Mouse (Mus musculus): ENCODE results near the gene Svep1. TPM values are rescaled to one million over a fixed set of nuclear protein-coding genes. Genes with fewer than 3 reads are reported as not detected.

Gene Svep1
- 0.46 and 0.92 TPM in 2 replicates for polyA plus RNA-seq (2014; fragmentation: Nextera tagmentation; extraction: Ambion mirVana)

GRCm38 (mm10) chr4:58206115-58206945, at the start of gene Svep1:
TSS of gene Svep1 (minus strand) at chr4:58206859.
- no peaks in the 10 kb centered on the region for H3K9me3 ChIP-seq (ENCODE audit: control insufficient read depth, low read length)
- WGBS, result under 1% methylated on average over 47 of the region's 47 CpGs
- peak; percentile 10 for DNase-seq

GRCm38 (mm10) chr4:58253410-58253809, 46.8 kb upstream of the Svep1 start:
- H3K4me1 ChIP-seq (ENCODE audit: control insufficient read depth, insufficient read depth, low read length), result no peaks in the 10 kb centered on the region
- ATAC-seq (ENCODE audit: low FRiP score, low TSS enrichment) (no peak), DNase-seq (peak; percentile 89)
- no peak overlapping the region for H3K4me3 ChIP-seq (replicated peaks; ENCODE audit: low read depth, low read length)
- H3K27ac ChIP-seq (replicated peaks; ENCODE audit: low read depth, low read length), result no peak overlapping the region
- H3K9me3 ChIP-seq (ENCODE audit: control insufficient read depth, low read length), result no peaks in the 10 kb centered on the region
- no peak overlapping the region for H3K9ac ChIP-seq (replicated peaks; ENCODE audit: low read length)
- no peaks in the 10 kb centered on the region for H3K36me3 ChIP-seq (ENCODE audit: control insufficient read depth, insufficient read depth, low read length)
- no peak overlapping the region for H3K4me2 ChIP-seq (ENCODE audit: low read length)
- 38% methylated on average over 5 of the region's 5 CpGs for WGBS
- no peaks in the 10 kb centered on the region for H3K27me3 ChIP-seq (ENCODE audit: control insufficient read depth, insufficient read depth, low read length)

More at GRCm38 (mm10) chr4:58206115-58206945, at the start of gene Svep1:
- Histone ChIP-seq H3K27me3 (ENCODE audit: control insufficient read depth, insufficient read depth, low read length) (peaks cover 27% of the 10 kb centered on the region), H3K27ac (replicated peaks; ENCODE audit: low read depth, low read length) (no peak within 1 kb of the TSS), H3K4me2 (ENCODE audit: low read length) (peak within 1 kb of the TSS; percentile 89), H3K9ac (replicated peaks; ENCODE audit: low read length) (peak within 1 kb of the TSS; percentile 48), H3K4me3 (replicated peaks; ENCODE audit: low read depth, low read length) (peak within 1 kb of the TSS; percentile 46), H3K4me1 (ENCODE audit: control insufficient read depth, insufficient read depth, low read length) (peaks cover 6% of the 10 kb centered on the region; the same call in 1 of the 2 replicates), H3K36me3 (ENCODE audit: control insufficient read depth, insufficient read depth, low read length) (no peaks in the 10 kb centered on the region)
- ATAC-seq (ENCODE audit: low FRiP score, low TSS enrichment), result 0 out of 2 replicates have a peak, but pooled peaks have one; percentile 50

GRCm38 (mm10) chr4:58252381-58252780, 45.7 kb upstream of the Svep1 start:
- Histone ChIP-seq H3K4me3 (replicated peaks; ENCODE audit: low read depth, low read length) (no peak overlapping the region), H3K27ac (replicated peaks; ENCODE audit: low read depth, low read length) (no peak overlapping the region), H3K9me3 (ENCODE audit: control insufficient read depth, low read length) (no peaks in the 10 kb centered on the region), H3K9ac (replicated peaks; ENCODE audit: low read length) (no peak overlapping the region), H3K4me1 (ENCODE audit: control insufficient read depth, insufficient read depth, low read length) (no peaks in the 10 kb centered on the region), H3K27me3 (ENCODE audit: control insufficient read depth, insufficient read depth, low read length) (no peaks in the 10 kb centered on the region), H3K36me3 (ENCODE audit: control insufficient read depth, insufficient read depth, low read length) (no peaks in the 10 kb centered on the region), H3K4me2 (ENCODE audit: low read length) (no peak overlapping the region)
- ATAC-seq (ENCODE audit: low FRiP score, low TSS enrichment) (no peak), DNase-seq (no peak)
- 88% methylated on average over 3 of the region's 3 CpGs for WGBS

- no peak for ATAC-seq (ENCODE audit: low FRiP score, low TSS enrichment)
- H3K4me1 ChIP-seq (ENCODE audit: control insufficient read depth, insufficient read depth, low read length), result no peaks in the 10 kb centered on the region
- no peaks in the 10 kb centered on the region for H3K27me3 ChIP-seq (ENCODE audit: control insufficient read depth, insufficient read depth, low read length)
- no peak overlapping the region for H3K27ac ChIP-seq (replicated peaks; ENCODE audit: low read depth, low read length)
- no peak overlapping the region for H3K9ac ChIP-seq (replicated peaks; ENCODE audit: low read length)
- H3K36me3 ChIP-seq (ENCODE audit: control insufficient read depth, insufficient read depth, low read length), result no peaks in the 10 kb centered on the region
- no peak for DNase-seq
- H3K4me3 ChIP-seq (replicated peaks; ENCODE audit: low read depth, low read length), result no peak overlapping the region
- no peak overlapping the region for H3K4me2 ChIP-seq (ENCODE audit: low read length)
- WGBS, result 96% methylated on average over 1 of the region's 1 CpGs
- H3K9me3 ChIP-seq (ENCODE audit: control insufficient read depth, low read length), result no peaks in the 10 kb centered on the region
Measured at GRCm38 (mm10) chr4:58245544-58245943, 38.9 kb upstream of the Svep1 start.

GRCm38 (mm10) chr4:58240416-58240815, 33.8 kb upstream of the Svep1 start:
- DNase-seq (no peak), ATAC-seq (ENCODE audit: low FRiP score, low TSS enrichment) (no peak)
- no peaks in the 10 kb centered on the region for H3K4me1 ChIP-seq (ENCODE audit: control insufficient read depth, insufficient read depth, low read length)
- WGBS, result 84% methylated on average over 7 of the region's 7 CpGs
- H3K9ac ChIP-seq (replicated peaks; ENCODE audit: low read length), result no peak overlapping the region
- no peak overlapping the region for H3K27ac ChIP-seq (replicated peaks; ENCODE audit: low read depth, low read length)
- H3K27me3 ChIP-seq (ENCODE audit: control insufficient read depth, insufficient read depth, low read length), result no peaks in the 10 kb centered on the region
- no peak overlapping the region for H3K4me3 ChIP-seq (replicated peaks; ENCODE audit: low read depth, low read length)
- no peaks in the 10 kb centered on the region for H3K36me3 ChIP-seq (ENCODE audit: control insufficient read depth, insufficient read depth, low read length)
- H3K9me3 ChIP-seq (ENCODE audit: control insufficient read depth, low read length), result no peaks in the 10 kb centered on the region
- no peak overlapping the region for H3K4me2 ChIP-seq (ENCODE audit: low read length)

- H3K4me2 ChIP-seq (ENCODE audit: low read length), result no peak overlapping the region
- no peaks in the 10 kb centered on the region for H3K4me1 ChIP-seq (ENCODE audit: control insufficient read depth, insufficient read depth, low read length)
- H3K27ac ChIP-seq (replicated peaks; ENCODE audit: low read depth, low read length), result no peak overlapping the region
- no peaks in the 10 kb centered on the region for H3K27me3 ChIP-seq (ENCODE audit: control insufficient read depth, insufficient read depth, low read length)
- 60% methylated on average over 6 of the region's 6 CpGs for WGBS
- no peaks in the 10 kb centered on the region for H3K9me3 ChIP-seq (ENCODE audit: control insufficient read depth, low read length)
- H3K36me3 ChIP-seq (ENCODE audit: control insufficient read depth, insufficient read depth, low read length), result no peaks in the 10 kb centered on the region
- ATAC-seq (ENCODE audit: low FRiP score, low TSS enrichment), result no peak
- no peak overlapping the region for H3K4me3 ChIP-seq (replicated peaks; ENCODE audit: low read depth, low read length)
- no peak for DNase-seq
- no peak overlapping the region for H3K9ac ChIP-seq (replicated peaks; ENCODE audit: low read length)
Measured at GRCm38 (mm10) chr4:58235828-58236227, 29.2 kb upstream of the Svep1 start.

- H3K4me2 ChIP-seq (ENCODE audit: low read length), result no peak overlapping the region
- no peaks in the 10 kb centered on the region for H3K27me3 ChIP-seq (ENCODE audit: control insufficient read depth, insufficient read depth, low read length)
- H3K9me3 ChIP-seq (ENCODE audit: control insufficient read depth, low read length), result no peaks in the 10 kb centered on the region
- no peak overlapping the region for H3K9ac ChIP-seq (replicated peaks; ENCODE audit: low read length)
- no peaks in the 10 kb centered on the region for H3K36me3 ChIP-seq (ENCODE audit: control insufficient read depth, insufficient read depth, low read length)
- ATAC-seq (ENCODE audit: low FRiP score, low TSS enrichment) (no peak), DNase-seq (no peak)
- H3K4me1 ChIP-seq (ENCODE audit: control insufficient read depth, insufficient read depth, low read length), result no peaks in the 10 kb centered on the region
- H3K4me3 ChIP-seq (replicated peaks; ENCODE audit: low read depth, low read length), result no peak overlapping the region
- 88% methylated on average over 2 of the region's 2 CpGs for WGBS
- H3K27ac ChIP-seq (replicated peaks; ENCODE audit: low read depth, low read length), result no peak overlapping the region
Measured at GRCm38 (mm10) chr4:58223499-58223898, 16.8 kb upstream of the Svep1 start.

- Histone ChIP-seq H3K4me3 (replicated peaks; ENCODE audit: low read depth, low read length) (no peak overlapping the region), H3K27ac (replicated peaks; ENCODE audit: low read depth, low read length) (no peak overlapping the region), H3K4me1 (ENCODE audit: control insufficient read depth, insufficient read depth, low read length) (no peaks in the 10 kb centered on the region; the same call in 1 of the 2 replicates), H3K27me3 (ENCODE audit: control insufficient read depth, insufficient read depth, low read length) (peaks cover 7% of the 10 kb centered on the region; the same call in 1 of the 2 replicates), H3K9me3 (ENCODE audit: control insufficient read depth, low read length) (no peaks in the 10 kb centered on the region), H3K36me3 (ENCODE audit: control insufficient read depth, insufficient read depth, low read length) (no peaks in the 10 kb centered on the region), H3K4me2 (ENCODE audit: low read length) (no peak overlapping the region), H3K9ac (replicated peaks; ENCODE audit: low read length) (no peak overlapping the region)
- WGBS, result 77% methylated on average over 6 of the region's 6 CpGs
- DNase-seq (no peak), ATAC-seq (ENCODE audit: low FRiP score, low TSS enrichment) (no peak)
Measured at GRCm38 (mm10) chr4:58211374-58211773, 4.7 kb upstream of the Svep1 start.
